Mouse (Mus musculus): ENCODE measurements around the gene Wrap73.

Wrap73 gene

DNA sequence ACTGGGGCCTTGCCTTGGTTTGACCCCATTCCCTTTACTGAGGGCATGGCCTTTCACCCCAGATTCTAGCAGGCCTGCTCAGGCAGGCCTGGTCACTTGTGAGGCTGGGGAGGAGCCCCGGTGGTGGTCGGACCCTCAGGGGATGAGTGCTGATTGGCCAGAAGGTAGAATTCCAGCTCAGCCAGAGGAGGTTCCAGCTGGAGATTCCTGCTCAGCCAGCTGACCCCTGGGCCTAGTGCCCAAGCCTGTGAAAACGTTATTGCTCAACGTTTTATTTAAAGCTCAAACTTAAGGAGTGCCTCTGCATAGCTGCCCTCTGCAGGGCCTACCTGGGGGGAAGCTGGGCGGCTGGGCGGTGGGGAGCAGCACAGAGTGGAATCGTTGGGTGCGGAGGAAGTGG lies 35.1 kb downstream of the Wrap73 start:
- Histone ChIP-seq H3K36me3 (ENCODE audit: insufficient read depth, low read length) (no peaks in the 10 kb centered on the region), H3K27me3 (ENCODE audit: insufficient read depth, low read length) (peaks cover 57% of the 10 kb centered on the region), H3K4me3 (replicated peaks; ENCODE audit: low read length) (no peak overlapping the region), H3K9me3 (ENCODE audit: low read length) (no peaks in the 10 kb centered on the region), H3K4me1 (replicated peaks; ENCODE audit: low read depth, low read length) (peaks cover 7% of the 10 kb centered on the region; the same call in 1 of the 2 replicates)
- TF ChIP-seq NANOG (IDR thresholded peaks at IDR 0.05; ENCODE audit: borderline replicate concordance, low read length) (no peak), CTCF (conservative IDR thresholded peaks at IDR 0.05; ENCODE audit: low read length) (no peak), POU5F1 (IDR thresholded peaks at IDR 0.05; ENCODE audit: borderline replicate concordance, low read length) (no peak)

GRCm38 (mm10) chr4:154181001-154181400 lies 38.8 kb downstream of the Wrap73 start:
- Histone ChIP-seq H3K9me3 (ENCODE audit: low read length) (no peaks in the 10 kb centered on the region), H3K27me3 (ENCODE audit: insufficient read depth, low read length) (peaks cover 52% of the 10 kb centered on the region), H3K4me1 (replicated peaks; ENCODE audit: low read depth, low read length) (peaks cover 4% of the 10 kb centered on the region), H3K36me3 (ENCODE audit: insufficient read depth, low read length) (no peaks in the 10 kb centered on the region), H3K4me3 (replicated peaks; ENCODE audit: low read length) (no peak overlapping the region)
- TF ChIP-seq POU5F1 (IDR thresholded peaks at IDR 0.05; ENCODE audit: borderline replicate concordance, low read length): no peak
- no peak for TF ChIP-seq CTCF (conservative IDR thresholded peaks at IDR 0.05; ENCODE audit: low read length)
- TF ChIP-seq NANOG (IDR thresholded peaks at IDR 0.05; ENCODE audit: borderline replicate concordance, low read length): no peak

DNA sequence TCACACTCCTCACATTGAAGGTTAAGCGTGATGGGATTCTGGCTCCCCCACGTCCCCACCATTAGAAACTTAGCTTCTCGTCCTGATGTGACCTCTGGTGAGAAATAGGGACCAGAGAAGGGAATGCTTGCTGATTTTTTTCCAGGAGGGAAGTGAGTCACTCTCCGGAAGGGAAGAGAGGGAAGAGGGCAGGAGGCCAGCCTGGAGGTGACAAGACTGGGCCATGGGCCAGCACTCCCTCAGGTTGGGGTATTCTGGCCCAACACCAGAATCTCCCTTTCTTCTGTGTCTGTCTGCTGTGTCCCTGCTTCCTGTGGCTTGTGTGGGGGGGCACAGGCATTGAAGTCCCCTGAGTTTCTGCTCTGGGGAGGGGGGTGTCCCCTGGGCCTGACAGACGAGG lies 41.4 kb downstream of the Wrap73 start:
- Histone ChIP-seq H3K4me1 (replicated peaks; ENCODE audit: low read depth, low read length) (peaks cover 14% of the 10 kb centered on the region), H3K9me3 (ENCODE audit: low read length) (no peaks in the 10 kb centered on the region), H3K36me3 (ENCODE audit: insufficient read depth, low read length) (no peaks in the 10 kb centered on the region), H3K4me3 (replicated peaks; ENCODE audit: low read length) (no peak overlapping the region), H3K27me3 (ENCODE audit: insufficient read depth, low read length) (peaks cover 39% of the 10 kb centered on the region)
- TF ChIP-seq POU5F1 (IDR thresholded peaks at IDR 0.05; ENCODE audit: borderline replicate concordance, low read length) (no peak), CTCF (conservative IDR thresholded peaks at IDR 0.05; ENCODE audit: low read length) (no peak), NANOG (IDR thresholded peaks at IDR 0.05; ENCODE audit: borderline replicate concordance, low read length) (no peak)

GRCm38 (mm10) chr4:154185001-154185400 lies 42.8 kb downstream of the Wrap73 start:
- Histone ChIP-seq H3K27me3 (ENCODE audit: insufficient read depth, low read length) (peaks cover 38% of the 10 kb centered on the region), H3K4me3 (replicated peaks; ENCODE audit: low read length) (no peak overlapping the region), H3K36me3 (ENCODE audit: insufficient read depth, low read length) (no peaks in the 10 kb centered on the region), H3K4me1 (replicated peaks; ENCODE audit: low read depth, low read length) (peaks cover 14% of the 10 kb centered on the region), H3K9me3 (ENCODE audit: low read length) (no peaks in the 10 kb centered on the region)
- no peak for TF ChIP-seq POU5F1 (IDR thresholded peaks at IDR 0.05; ENCODE audit: borderline replicate concordance, low read length)

DNA sequence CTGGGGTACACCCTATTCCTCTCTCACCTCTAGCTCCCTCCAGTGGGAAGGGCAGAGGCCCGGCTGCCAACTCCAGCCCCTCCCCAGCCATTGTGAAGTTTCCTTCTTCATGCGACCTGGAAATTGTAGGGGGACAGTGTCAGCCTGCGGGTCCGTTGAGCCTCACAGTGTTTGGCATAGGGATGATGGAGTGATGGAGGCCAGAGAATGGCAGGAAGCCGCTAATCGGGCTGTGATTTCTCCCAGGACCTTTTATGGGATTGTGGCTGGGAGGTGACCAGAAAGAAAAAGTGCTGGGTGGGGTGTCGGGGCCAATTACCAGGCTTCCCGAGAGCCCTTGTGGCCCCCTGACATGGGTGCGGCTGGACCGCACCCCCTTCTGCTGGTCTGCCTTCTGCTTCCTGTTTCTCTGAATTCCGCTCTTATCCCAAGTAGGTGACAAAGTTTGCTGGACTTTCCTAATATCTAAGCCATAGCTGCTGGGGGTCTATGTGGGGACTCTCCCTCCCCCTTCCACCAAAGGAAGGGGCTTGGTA lies 43.9 kb downstream of the Wrap73 start:
- TF ChIP-seq CTCF (conservative IDR thresholded peaks at IDR 0.05; ENCODE audit: low read length): no peak
- TF ChIP-seq NANOG (IDR thresholded peaks at IDR 0.05; ENCODE audit: borderline replicate concordance, low read length): no peak
- no peak for TF ChIP-seq POU5F1 (IDR thresholded peaks at IDR 0.05; ENCODE audit: borderline replicate concordance, low read length)
- Histone ChIP-seq H3K4me3 (replicated peaks; ENCODE audit: low read length) (no peak overlapping the region), H3K9me3 (ENCODE audit: low read length) (no peaks in the 10 kb centered on the region), H3K27me3 (ENCODE audit: insufficient read depth, low read length) (peaks cover 41% of the 10 kb centered on the region), H3K36me3 (ENCODE audit: insufficient read depth, low read length) (no peaks in the 10 kb centered on the region), H3K4me1 (replicated peaks; ENCODE audit: low read depth, low read length) (peaks cover 14% of the 10 kb centered on the region)

DNA sequence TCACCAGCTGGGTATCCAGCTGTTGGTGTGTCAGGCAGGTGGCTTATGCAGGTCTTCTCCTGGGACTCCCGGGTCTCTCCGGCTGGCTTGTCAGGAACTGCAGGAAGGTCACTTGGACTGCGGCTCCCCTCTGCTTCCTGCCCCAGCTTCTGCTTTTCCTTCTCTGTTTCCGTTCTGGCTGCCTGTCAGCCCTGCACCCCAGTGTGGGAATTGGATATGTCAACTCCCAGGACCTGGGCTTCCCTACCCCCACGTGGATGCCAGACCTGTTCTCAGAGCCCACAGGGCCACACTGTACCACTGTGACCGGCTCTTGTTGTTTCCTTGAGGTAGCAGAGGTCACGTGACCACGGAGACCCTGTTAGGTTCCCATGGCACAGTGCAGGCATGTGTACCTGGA lies 46.8 kb downstream of the Wrap73 start:
- H3K4me3 ChIP-seq (replicated peaks; ENCODE audit: low read length): no peak overlapping the region
- H3K27me3 ChIP-seq (ENCODE audit: insufficient read depth, low read length): peaks cover 26% of the 10 kb centered on the region
- peaks cover 14% of the 10 kb centered on the region for H3K4me1 ChIP-seq (replicated peaks; ENCODE audit: low read depth, low read length)
- H3K9me3 ChIP-seq (ENCODE audit: low read length): no peaks in the 10 kb centered on the region
- TF ChIP-seq POU5F1 (IDR thresholded peaks at IDR 0.05; ENCODE audit: borderline replicate concordance, low read length) (no peak), CTCF (conservative IDR thresholded peaks at IDR 0.05; ENCODE audit: low read length) (no peak), NANOG (IDR thresholded peaks at IDR 0.05; ENCODE audit: borderline replicate concordance, low read length) (no peak)
- H3K36me3 ChIP-seq (ENCODE audit: insufficient read depth, low read length): no peaks in the 10 kb centered on the region

DNA sequence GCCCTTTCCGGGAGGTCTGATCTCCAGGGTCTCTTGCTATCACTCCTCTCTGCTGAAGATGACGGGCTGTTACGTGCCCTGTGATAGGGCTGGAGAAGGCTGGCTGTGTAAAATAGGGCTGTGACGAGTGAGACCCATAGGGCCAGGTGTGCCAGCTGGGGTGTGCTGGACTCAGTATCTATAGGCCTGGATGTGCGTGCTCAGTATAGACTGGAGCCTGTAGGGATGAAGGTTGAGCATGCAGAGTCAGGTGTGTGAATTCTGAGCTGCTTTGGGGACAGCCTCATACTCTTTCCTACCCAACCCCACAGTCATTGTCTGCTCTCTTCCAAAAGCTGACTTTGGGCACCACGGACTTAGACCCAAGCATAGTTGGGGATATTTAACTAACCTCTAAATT lies 55.8 kb downstream of the Wrap73 start:
- TF ChIP-seq POU5F1 (IDR thresholded peaks at IDR 0.05; ENCODE audit: borderline replicate concordance, low read length) (no peak), CTCF (conservative IDR thresholded peaks at IDR 0.05; ENCODE audit: low read length) (no peak), NANOG (IDR thresholded peaks at IDR 0.05; ENCODE audit: borderline replicate concordance, low read length) (no peak)
- peaks cover 14% of the 10 kb centered on the region for H3K27me3 ChIP-seq (ENCODE audit: insufficient read depth, low read length)
- no peaks in the 10 kb centered on the region for H3K36me3 ChIP-seq (ENCODE audit: insufficient read depth, low read length)
- H3K9me3 ChIP-seq (ENCODE audit: low read length): no peaks in the 10 kb centered on the region
- H3K4me1 ChIP-seq (replicated peaks; ENCODE audit: low read depth, low read length): no peaks in the 10 kb centered on the region
- H3K4me3 ChIP-seq (replicated peaks; ENCODE audit: low read length): no peak overlapping the region

DNA sequence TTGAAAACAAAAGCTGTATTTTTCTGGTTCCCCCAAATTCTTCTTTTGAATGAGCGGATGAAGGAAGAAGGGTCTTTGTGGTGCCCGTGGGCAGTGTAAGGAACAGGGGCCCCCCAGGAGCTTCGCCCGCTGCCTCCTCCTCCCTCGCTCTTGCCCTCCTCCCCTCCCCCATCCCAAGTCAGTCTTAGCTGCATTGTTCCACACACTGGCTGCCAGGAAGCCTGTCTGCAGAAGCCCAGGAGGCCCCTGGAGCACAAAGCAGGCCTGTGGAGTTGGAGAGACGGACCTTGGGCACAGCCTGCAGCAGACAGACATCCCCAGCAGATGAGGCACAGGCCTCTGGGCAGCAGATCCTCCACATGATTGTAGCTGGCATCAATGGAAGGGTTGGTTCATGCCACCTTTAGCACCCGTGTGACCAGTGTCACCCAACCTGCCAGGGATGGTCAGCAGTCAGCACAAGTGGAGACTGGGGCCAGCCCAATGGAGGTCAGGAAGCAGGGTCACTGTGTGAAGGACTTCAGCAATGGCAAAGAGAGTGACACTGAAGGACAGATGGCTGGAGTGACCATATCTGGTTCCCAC lies 56.3 kb downstream of the Wrap73 start:
- H3K4me3 ChIP-seq (replicated peaks; ENCODE audit: low read length): no peak overlapping the region
- no peak for TF ChIP-seq CTCF (conservative IDR thresholded peaks at IDR 0.05; ENCODE audit: low read length)
- no peak for TF ChIP-seq NANOG (IDR thresholded peaks at IDR 0.05; ENCODE audit: borderline replicate concordance, low read length)
- no peak for TF ChIP-seq POU5F1 (IDR thresholded peaks at IDR 0.05; ENCODE audit: borderline replicate concordance, low read length)
- no peaks in the 10 kb centered on the region for H3K36me3 ChIP-seq (ENCODE audit: insufficient read depth, low read length)
- no peaks in the 10 kb centered on the region for H3K4me1 ChIP-seq (replicated peaks; ENCODE audit: low read depth, low read length)
- H3K27me3 ChIP-seq (ENCODE audit: insufficient read depth, low read length): peaks cover 19% of the 10 kb centered on the region
- no peaks in the 10 kb centered on the region for H3K9me3 ChIP-seq (ENCODE audit: low read length)

DNA sequence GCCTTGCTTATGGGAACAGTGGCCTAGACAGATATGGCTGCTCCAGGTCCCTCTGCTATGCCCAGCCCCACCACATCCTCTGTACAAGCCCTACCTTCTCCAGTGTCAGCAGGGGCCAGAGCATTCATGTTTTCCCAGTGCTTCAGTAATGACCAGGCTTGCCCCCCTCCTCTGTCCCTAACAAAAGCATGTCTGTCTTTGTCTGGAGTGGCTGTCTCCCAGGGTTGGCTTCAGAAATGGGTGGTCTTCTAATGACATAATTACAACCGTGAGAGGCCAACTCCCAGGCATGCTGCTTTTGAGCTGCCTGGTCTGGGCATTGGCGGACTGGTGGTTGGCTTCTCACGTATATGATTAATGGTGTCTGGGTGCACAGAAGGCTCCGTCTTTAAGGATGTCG lies 59.3 kb downstream of the Wrap73 start:
- no peaks in the 10 kb centered on the region for H3K4me1 ChIP-seq (replicated peaks; ENCODE audit: low read depth, low read length)
- peaks cover 41% of the 10 kb centered on the region for H3K27me3 ChIP-seq (ENCODE audit: insufficient read depth, low read length)
- H3K36me3 ChIP-seq (ENCODE audit: insufficient read depth, low read length): no peaks in the 10 kb centered on the region
- TF ChIP-seq NANOG (IDR thresholded peaks at IDR 0.05; ENCODE audit: borderline replicate concordance, low read length): no peak
- no peaks in the 10 kb centered on the region for H3K9me3 ChIP-seq (ENCODE audit: low read length)
- H3K4me3 ChIP-seq (replicated peaks; ENCODE audit: low read length): no peak overlapping the region
